Mouse (Mus musculus): ENCODE results near the gene Rnase4. TPM values are rescaled to one million over a fixed set of nuclear protein-coding genes. Genes with fewer than 3 reads are reported as not detected.

Rnase4 gene
- polyA plus RNA-seq, 1 experiment from 2014 or later: 152 TPM

- Histone ChIP-seq H3K9me3 (no peaks in the 10 kb centered on the region), H3K4me3 (replicated peaks) (no peak overlapping the region), H3K9ac (no peak overlapping the region), H3K4me1 (no peaks in the 10 kb centered on the region), H3K27me3 (replicated peaks) (no peaks in the 10 kb centered on the region), H3K4me2 (no peak overlapping the region), H3K36me3 (no peaks in the 10 kb centered on the region), H3K27ac (no peak overlapping the region)
- ATAC-seq (ENCODE audit: insufficient read depth, low FRiP score, low read depth): no peak
Observed at GRCm38 (mm10) chr14:51106449-51106967, 15.6 kb downstream of the Rnase4 start.

- Histone ChIP-seq H3K9ac (no peak overlapping the region), H3K9me3 (no peaks in the 10 kb centered on the region), H3K4me3 (replicated peaks) (no peak overlapping the region), H3K36me3 (no peaks in the 10 kb centered on the region), H3K27me3 (replicated peaks) (no peaks in the 10 kb centered on the region), H3K27ac (no peak overlapping the region), H3K4me1 (no peaks in the 10 kb centered on the region), H3K4me2 (no peak overlapping the region)
- 56% methylated on average over 3 of the region's 3 CpGs for WGBS
- no peak for ATAC-seq (ENCODE audit: insufficient read depth, low FRiP score, low read depth)
Observed at GRCm38 (mm10) chr14:51111966-51112365, 21.1 kb downstream of the Rnase4 start.

- WGBS: 50% methylated on average over 9 of the region's 9 CpGs
- Histone ChIP-seq H3K27me3 (replicated peaks) (no peaks in the 10 kb centered on the region), H3K4me3 (replicated peaks) (no peak overlapping the region), H3K4me1 (no peaks in the 10 kb centered on the region), H3K27ac (no peak overlapping the region), H3K36me3 (no peaks in the 10 kb centered on the region), H3K4me2 (no peak overlapping the region), H3K9ac (no peak overlapping the region), H3K9me3 (no peaks in the 10 kb centered on the region)
- no peak for ATAC-seq (ENCODE audit: insufficient read depth, low FRiP score, low read depth)
Observed at GRCm38 (mm10) chr14:51113476-51113875, 22.6 kb downstream of the Rnase4 start.

- H3K36me3 ChIP-seq: no peaks in the 10 kb centered on the region
- H3K9me3 ChIP-seq: no peaks in the 10 kb centered on the region
- H3K27me3 ChIP-seq (replicated peaks): no peaks in the 10 kb centered on the region
- ATAC-seq (ENCODE audit: insufficient read depth, low FRiP score, low read depth): no peak
- no peak within 1 kb of the TSS for H3K4me2 ChIP-seq
- no peak within 1 kb of the TSS for H3K4me3 ChIP-seq (replicated peaks)
- no peaks in the 10 kb centered on the region for H3K4me1 ChIP-seq
- H3K27ac ChIP-seq: no peak within 1 kb of the TSS
- H3K9ac ChIP-seq: no peak within 1 kb of the TSS
- 48% methylated on average over 12 of the region's 12 CpGs for WGBS
Observed at GRCm38 (mm10) chr14:51113916-51114560, 23.2 kb downstream of the Rnase4 start, which contains the start of gene Eddm3b. TSS of gene Eddm3b (plus strand) at chr14:51114426.

- no peak for ATAC-seq (ENCODE audit: insufficient read depth, low FRiP score, low read depth)
- WGBS: 84% methylated on average over 6 of the region's 6 CpGs
Observed at GRCm38 (mm10) chr14:51125684-51126083, 34.8 kb downstream of the Rnase4 start.

GRCm38 (mm10) chr14:51127648-51128258, 36.9 kb downstream of the Rnase4 start:
- no peaks in the 10 kb centered on the region for H3K9me3 ChIP-seq
- WGBS: 54% methylated on average over 2 of the region's 2 CpGs

More at GRCm38 (mm10) chr14:51125684-51126083, 34.8 kb downstream of the Rnase4 start:
- no peaks in the 10 kb centered on the region for H3K9me3 ChIP-seq
- H3K36me3 ChIP-seq: no peaks in the 10 kb centered on the region
- no peak overlapping the region for H3K9ac ChIP-seq
- no peak overlapping the region for H3K4me2 ChIP-seq
- H3K4me3 ChIP-seq (replicated peaks): no peak overlapping the region
- H3K27me3 ChIP-seq (replicated peaks): no peaks in the 10 kb centered on the region
- no peak overlapping the region for H3K27ac ChIP-seq
- H3K4me1 ChIP-seq: no peaks in the 10 kb centered on the region

GRCm38 (mm10) chr14:51128775-51129623, 38.1 kb downstream of the Rnase4 start:
- ATAC-seq (ENCODE audit: insufficient read depth, low FRiP score, low read depth): no peak
- no peak overlapping the region for H3K4me2 ChIP-seq
- no peaks in the 10 kb centered on the region for H3K4me1 ChIP-seq
- 0 out of 2 replicates have a peak overlapping the region, but pooled peaks have one; percentile 2 for H3K4me3 ChIP-seq (replicated peaks)
- peak overlapping the region; percentile 8; the same call in 1 of the 2 replicates for H3K27ac ChIP-seq
- no peak overlapping the region for H3K9ac ChIP-seq
- no peaks in the 10 kb centered on the region for H3K27me3 ChIP-seq (replicated peaks)
- 68% methylated on average over 9 of the region's 9 CpGs for WGBS
- H3K36me3 ChIP-seq: no peaks in the 10 kb centered on the region
- H3K9me3 ChIP-seq: no peaks in the 10 kb centered on the region

More at GRCm38 (mm10) chr14:51127648-51128258, 36.9 kb downstream of the Rnase4 start:
- Histone ChIP-seq H3K27me3 (replicated peaks) (no peaks in the 10 kb centered on the region), H3K4me2 (no peak overlapping the region), H3K4me1 (no peaks in the 10 kb centered on the region), H3K9ac (no peak overlapping the region), H3K4me3 (replicated peaks) (no peak overlapping the region), H3K27ac (no peak overlapping the region), H3K36me3 (no peaks in the 10 kb centered on the region)
- ATAC-seq (ENCODE audit: insufficient read depth, low FRiP score, low read depth): peak; percentile 82

GRCm38 (mm10) chr14:51129624-51129975, 38.7 kb downstream of the Rnase4 start:
- 71% methylated on average over 4 of the region's 4 CpGs for WGBS
- Histone ChIP-seq H3K9me3 (no peaks in the 10 kb centered on the region), H3K27me3 (replicated peaks) (no peaks in the 10 kb centered on the region), H3K9ac (no peak overlapping the region), H3K4me1 (no peaks in the 10 kb centered on the region), H3K36me3 (no peaks in the 10 kb centered on the region), H3K4me3 (replicated peaks) (no peak overlapping the region), H3K27ac (no peak overlapping the region), H3K4me2 (no peak overlapping the region)
- ATAC-seq (ENCODE audit: insufficient read depth, low FRiP score, low read depth): no peak

- H3K9ac ChIP-seq: no peak overlapping the region
- 70% methylated on average over 9 of the region's 9 CpGs for WGBS
- H3K27ac ChIP-seq: no peak overlapping the region
- H3K9me3 ChIP-seq: no peaks in the 10 kb centered on the region
- ATAC-seq (ENCODE audit: insufficient read depth, low FRiP score, low read depth): peak; percentile 84; the same call in 1 of the 2 replicates
- H3K4me3 ChIP-seq (replicated peaks): no peak overlapping the region
- no peaks in the 10 kb centered on the region for H3K4me1 ChIP-seq
- no peaks in the 10 kb centered on the region for H3K27me3 ChIP-seq (replicated peaks)
- H3K36me3 ChIP-seq: no peaks in the 10 kb centered on the region
- no peak overlapping the region for H3K4me2 ChIP-seq
Observed at GRCm38 (mm10) chr14:51130315-51130940, 39.6 kb downstream of the Rnase4 start.

- no peak for ATAC-seq (ENCODE audit: insufficient read depth, low FRiP score, low read depth)
- WGBS: 69% methylated on average over 7 of the region's 7 CpGs
- no peak overlapping the region for H3K27ac ChIP-seq
- H3K4me1 ChIP-seq: no peaks in the 10 kb centered on the region
- no peak overlapping the region for H3K4me2 ChIP-seq
- H3K4me3 ChIP-seq (replicated peaks): no peak overlapping the region
- H3K36me3 ChIP-seq: no peaks in the 10 kb centered on the region
- H3K27me3 ChIP-seq (replicated peaks): no peaks in the 10 kb centered on the region
- no peaks in the 10 kb centered on the region for H3K9me3 ChIP-seq
- no peak overlapping the region for H3K9ac ChIP-seq
Observed at GRCm38 (mm10) chr14:51131086-51131815, 40.4 kb downstream of the Rnase4 start.

- WGBS: 73% methylated on average over 4 of the region's 4 CpGs
- H3K4me3 ChIP-seq (replicated peaks): no peak overlapping the region
- no peaks in the 10 kb centered on the region for H3K27me3 ChIP-seq (replicated peaks)
- H3K9ac ChIP-seq: no peak overlapping the region
- H3K27ac ChIP-seq: no peak overlapping the region
- peak; percentile 67 for ATAC-seq (ENCODE audit: insufficient read depth, low FRiP score, low read depth)
- H3K4me2 ChIP-seq: no peak overlapping the region
- no peaks in the 10 kb centered on the region for H3K36me3 ChIP-seq
- no peaks in the 10 kb centered on the region for H3K9me3 ChIP-seq
- no peaks in the 10 kb centered on the region for H3K4me1 ChIP-seq
Observed at GRCm38 (mm10) chr14:51132372-51132771, 41.5 kb downstream of the Rnase4 start.
